Mouse (Mus musculus): Measurements from ENCODE around the gene Lhx2. TPM values are rescaled to one million over a fixed set of nuclear protein-coding genes. Genes with fewer than 3 reads are reported as not detected.

Lhx2 gene
- polyA plus RNA-seq, 1 experiment from 2014 or later: not detected

- peaks cover 10% of the 10 kb centered on the region for H3K4me1 ChIP-seq
- H3K36me3 ChIP-seq: no peaks in the 10 kb centered on the region
- WGBS: 3% methylated on average over 17 of the region's 17 CpGs
- H3K4me3 ChIP-seq: no peak overlapping the region
- H3K27me3 ChIP-seq: peaks cover 93% of the 10 kb centered on the region
- no peak for ATAC-seq (ENCODE audit: borderline replicate concordance, extremely low read depth, low FRiP score, low TSS enrichment)
- H3K9me3 ChIP-seq: no peaks in the 10 kb centered on the region
- no peak overlapping the region for H3K9ac ChIP-seq
- no peak overlapping the region for H3K27ac ChIP-seq
- no peak overlapping the region for H3K4me2 ChIP-seq
Observed at GRCm38 (mm10) chr2:38336606-38337005, 2.5 kb upstream of the Lhx2 start.

GRCm38 (mm10) chr2:38337091-38337640 is 1.9 kb upstream of the Lhx2 start:
- Histone ChIP-seq H3K4me3 (no peak overlapping the region), H3K27me3 (peaks cover 94% of the 10 kb centered on the region), H3K36me3 (no peaks in the 10 kb centered on the region), H3K9ac (no peak overlapping the region), H3K4me1 (peaks cover 10% of the 10 kb centered on the region), H3K27ac (no peak overlapping the region), H3K4me2 (no peak overlapping the region), H3K9me3 (no peaks in the 10 kb centered on the region)
- ATAC-seq (ENCODE audit: borderline replicate concordance, extremely low read depth, low FRiP score, low TSS enrichment): no peak
- 6% methylated on average over 6 of the region's 6 CpGs for WGBS

- Histone ChIP-seq H3K9ac (no peak overlapping the region), H3K27me3 (peaks cover 97% of the 10 kb centered on the region), H3K4me3 (no peak overlapping the region), H3K36me3 (no peaks in the 10 kb centered on the region), H3K27ac (no peak overlapping the region), H3K4me2 (no peak overlapping the region), H3K9me3 (no peaks in the 10 kb centered on the region), H3K4me1 (peaks cover 10% of the 10 kb centered on the region)
- ATAC-seq (ENCODE audit: borderline replicate concordance, extremely low read depth, low FRiP score, low TSS enrichment): no peak
- WGBS: 11% methylated on average over 5 of the region's 5 CpGs
Observed at GRCm38 (mm10) chr2:38337681-38338080, 1.4 kb upstream of the Lhx2 start.

- WGBS: 5% methylated on average over 5 of the region's 5 CpGs
- ATAC-seq (ENCODE audit: borderline replicate concordance, extremely low read depth, low FRiP score, low TSS enrichment): no peak
Observed at GRCm38 (mm10) chr2:38338348-38338932, 641 bp upstream of the Lhx2 start.

GRCm38 (mm10) chr2:38339910-38340625 is 987 bp downstream of the Lhx2 start:
- Histone ChIP-seq H3K36me3 (no peaks in the 10 kb centered on the region), H3K4me3 (peak overlapping the region; percentile 45), H3K9me3 (no peaks in the 10 kb centered on the region), H3K9ac (no peak overlapping the region), H3K27ac (no peak overlapping the region), H3K4me1 (peaks cover 10% of the 10 kb centered on the region), H3K4me2 (peak overlapping the region; percentile 83), H3K27me3 (peaks cover 99% of the 10 kb centered on the region)
- 2% methylated on average over 9 of the region's 9 CpGs for WGBS
- ATAC-seq (ENCODE audit: borderline replicate concordance, extremely low read depth, low FRiP score, low TSS enrichment): no peak

More at GRCm38 (mm10) chr2:38338348-38338932, 641 bp upstream of the Lhx2 start:
- Histone ChIP-seq H3K9me3 (no peaks in the 10 kb centered on the region), H3K4me1 (peaks cover 10% of the 10 kb centered on the region), H3K27ac (no peak overlapping the region), H3K36me3 (no peaks in the 10 kb centered on the region), H3K4me2 (peak overlapping the region; percentile 83; the same call in 1 of the 2 replicates), H3K9ac (no peak overlapping the region), H3K4me3 (peak overlapping the region; percentile 45), H3K27me3 (peaks cover 97% of the 10 kb centered on the region)

- Histone ChIP-seq H3K27me3 (peaks cover 99% of the 10 kb centered on the region), H3K27ac (no peak overlapping the region), H3K4me1 (peaks cover 10% of the 10 kb centered on the region), H3K4me3 (no peak overlapping the region), H3K9ac (no peak overlapping the region), H3K4me2 (no peak overlapping the region), H3K9me3 (no peaks in the 10 kb centered on the region), H3K36me3 (no peaks in the 10 kb centered on the region)
- WGBS: 2% methylated on average over 10 of the region's 10 CpGs
- ATAC-seq (ENCODE audit: borderline replicate concordance, extremely low read depth, low FRiP score, low TSS enrichment): no peak
Observed at GRCm38 (mm10) chr2:38340626-38341200, 1.6 kb downstream of the Lhx2 start.

- WGBS: 13% methylated on average over 1 of the region's 1 CpGs
- H3K4me3 ChIP-seq: no peak overlapping the region
- no peaks in the 10 kb centered on the region for H3K36me3 ChIP-seq
- H3K9ac ChIP-seq: no peak overlapping the region
- ATAC-seq (ENCODE audit: borderline replicate concordance, extremely low read depth, low FRiP score, low TSS enrichment): no peak
- H3K4me1 ChIP-seq: peaks cover 17% of the 10 kb centered on the region
- no peaks in the 10 kb centered on the region for H3K9me3 ChIP-seq
- no peak overlapping the region for H3K27ac ChIP-seq
- H3K27me3 ChIP-seq: peaks cover 99% of the 10 kb centered on the region
- H3K4me2 ChIP-seq: no peak overlapping the region
Observed at GRCm38 (mm10) chr2:38343573-38343972, 4.5 kb downstream of the Lhx2 start.

- Histone ChIP-seq H3K4me1 (peaks cover 9% of the 10 kb centered on the region), H3K27ac (no peak overlapping the region), H3K36me3 (no peaks in the 10 kb centered on the region), H3K4me3 (no peak overlapping the region), H3K27me3 (peaks cover 99% of the 10 kb centered on the region), H3K4me2 (no peak overlapping the region), H3K9ac (no peak overlapping the region), H3K9me3 (no peaks in the 10 kb centered on the region)
- ATAC-seq (ENCODE audit: borderline replicate concordance, extremely low read depth, low FRiP score, low TSS enrichment): no peak
Observed at GRCm38 (mm10) chr2:38344727-38345126, 5.6 kb downstream of the Lhx2 start.

- Histone ChIP-seq H3K36me3 (no peaks in the 10 kb centered on the region), H3K27ac (no peak overlapping the region), H3K4me2 (no peak overlapping the region), H3K9me3 (no peaks in the 10 kb centered on the region), H3K9ac (no peak overlapping the region), H3K27me3 (peaks cover 99% of the 10 kb centered on the region), H3K4me3 (no peak overlapping the region), H3K4me1 (peaks cover 21% of the 10 kb centered on the region)
- WGBS: 1% methylated on average over 6 of the region's 6 CpGs
- no peak for ATAC-seq (ENCODE audit: borderline replicate concordance, extremely low read depth, low FRiP score, low TSS enrichment)
Observed at GRCm38 (mm10) chr2:38346417-38346816, 7.3 kb downstream of the Lhx2 start.

- no peak overlapping the region for H3K9ac ChIP-seq
- H3K9me3 ChIP-seq: no peaks in the 10 kb centered on the region
- H3K27me3 ChIP-seq: peaks cover 99% of the 10 kb centered on the region
- no peak overlapping the region for H3K27ac ChIP-seq
- ATAC-seq (ENCODE audit: borderline replicate concordance, extremely low read depth, low FRiP score, low TSS enrichment): no peak
- H3K36me3 ChIP-seq: no peaks in the 10 kb centered on the region
- H3K4me2 ChIP-seq: no peak overlapping the region
- H3K4me1 ChIP-seq: peaks cover 26% of the 10 kb centered on the region
- H3K4me3 ChIP-seq: no peak overlapping the region
- 1% methylated on average over 15 of the region's 15 CpGs for WGBS
Observed at GRCm38 (mm10) chr2:38346881-38347764, 8.0 kb downstream of the Lhx2 start.

GRCm38 (mm10) chr2:38347811-38348551 is 8.9 kb downstream of the Lhx2 start:
- H3K9me3 ChIP-seq: no peaks in the 10 kb centered on the region
- H3K4me1 ChIP-seq: peaks cover 26% of the 10 kb centered on the region
- H3K36me3 ChIP-seq: no peaks in the 10 kb centered on the region
- H3K4me2 ChIP-seq: peak overlapping the region; percentile 44
- ATAC-seq (ENCODE audit: borderline replicate concordance, extremely low read depth, low FRiP score, low TSS enrichment): no peak
- under 1% methylated on average over 54 of the region's 54 CpGs for WGBS
- H3K4me3 ChIP-seq: peak overlapping the region; percentile 19
- H3K27ac ChIP-seq: no peak overlapping the region
- no peak overlapping the region for H3K9ac ChIP-seq
- peaks cover 100% of the 10 kb centered on the region for H3K27me3 ChIP-seq
